Mouse (Mus musculus) lung, postnatal 0 days (tissue): ENCODE measurements at regions not wholly inside any gene's neighbourhood (a gene's known extent, or its start where the extent isn't known, plus 50 kb on each side); places are given as distances from the start of the nearest gene placed in this dataset.
A peak's percentile ranks its signal among the peaks of the same experiment; 100 is the strongest.

Experiments
- CTCF ChIP-seq: IDR thresholded peaks from 2 replicates; pipeline ENCODE4 v1.5.1; 2016; ENCODE audit warnings: antibody characterized with exemption, mild to moderate bottlenecking
- EP300 ChIP-seq: IDR thresholded peaks from 2 replicates; pipeline ENCODE4 v1.6.1; 2016; ENCODE audit warnings: antibody characterized with exemption, mild to moderate bottlenecking, control low read depth

GRCm38 (mm10) chr3:61268453-61269335 is 92.7 kb upstream of the Rap2b start:
- TF ChIP-seq CTCF (peak; percentile 73), EP300 (no peak)
